Mouse (Mus musculus) stomach, embryonic 16.5 days (tissue): ENCODE data around the gene Gm867. TPM values are rescaled to one million over a fixed set of nuclear protein-coding genes. Genes with fewer than 3 reads are reported as not detected.

Experiments
- ATAC-seq: fragments of 200-750 bp; cut with Nextera tagmentation; 2 replicates; pipeline ENCODE4 v1.8.0; 2017; ENCODE audit warnings: moderate number of reproducible peaks, moderate TSS enrichment; ENCODE audit not compliant: insufficient read depth, low FRiP score
- H3K27ac ChIP-seq: fragments of 300-500 bp; sonication (generic); 2 replicates; pipeline ENCODE4 v1.5.1; 2014; ENCODE audit warnings: low read length
- H3K27me3 ChIP-seq: fragments of 300-500 bp; sonication (generic); 2 replicates; pipeline ENCODE4 v1.6.1; 2014; ENCODE audit warnings: low read length, control low read depth, mixed read lengths; ENCODE audit not compliant: control insufficient read depth, insufficient read depth
- H3K36me3 ChIP-seq: fragments of 300-500 bp; sonication (generic); 2 replicates; pipeline ENCODE4 v1.6.1; 2014; ENCODE audit warnings: low read length; ENCODE audit not compliant: control insufficient read depth, insufficient read depth
- H3K4me1 ChIP-seq: fragments of 300-500 bp; sonication (generic); 2 replicates; pipeline ENCODE4 v1.6.1; 2014; ENCODE audit warnings: low read length, control low read depth, mixed read lengths; ENCODE audit not compliant: control insufficient read depth, insufficient read depth
- H3K4me2 ChIP-seq: fragments of 300-500 bp; sonication (generic); 2 replicates; pipeline ENCODE4 v1.6.1; 2014; ENCODE audit warnings: low read depth, low read length, mixed read lengths
- H3K4me3 ChIP-seq: fragments of 300-500 bp; sonication (generic); replicated peaks from 2 replicates; pipeline ENCODE4 v1.5.1; 2014; ENCODE audit warnings: mild to moderate bottlenecking, low read length
- H3K9ac ChIP-seq: fragments of 300-500 bp; sonication (generic); 2 replicates; pipeline ENCODE4 v1.6.1; 2014; ENCODE audit warnings: low read length
- H3K9me3 ChIP-seq: fragments of 300-500 bp; sonication (generic); replicated peaks from 2 replicates; pipeline ENCODE4 v1.6.1; 2016; ENCODE audit warnings: low read length, control low read depth; ENCODE audit not compliant: control insufficient read depth
- WGBS: fragments of 180-500 bp; shearing (Covaris S2); extraction: QIAGEN DNeasy Blood & Tissue Kit; methylation state at CpG from one replicate; pipeline ENCODE4 v1.1.7; 2014; 5-methylcytosine and 5-hydroxymethylcytosine counted together
- polyA plus RNA-seq: library from polyadenylated mRNA; unstranded; fragments of >200 nt; fragmentation: Nextera tagmentation; extraction: Ambion mirVana; gene quantifications from 2 replicates; pipeline ENCODE4 v1.2.1, GENCODE M21; 2015

The Gm867 gene
- polyA plus RNA-seq, 1 experiment from 2014 or later, result 0.75 TPM

DNA sequence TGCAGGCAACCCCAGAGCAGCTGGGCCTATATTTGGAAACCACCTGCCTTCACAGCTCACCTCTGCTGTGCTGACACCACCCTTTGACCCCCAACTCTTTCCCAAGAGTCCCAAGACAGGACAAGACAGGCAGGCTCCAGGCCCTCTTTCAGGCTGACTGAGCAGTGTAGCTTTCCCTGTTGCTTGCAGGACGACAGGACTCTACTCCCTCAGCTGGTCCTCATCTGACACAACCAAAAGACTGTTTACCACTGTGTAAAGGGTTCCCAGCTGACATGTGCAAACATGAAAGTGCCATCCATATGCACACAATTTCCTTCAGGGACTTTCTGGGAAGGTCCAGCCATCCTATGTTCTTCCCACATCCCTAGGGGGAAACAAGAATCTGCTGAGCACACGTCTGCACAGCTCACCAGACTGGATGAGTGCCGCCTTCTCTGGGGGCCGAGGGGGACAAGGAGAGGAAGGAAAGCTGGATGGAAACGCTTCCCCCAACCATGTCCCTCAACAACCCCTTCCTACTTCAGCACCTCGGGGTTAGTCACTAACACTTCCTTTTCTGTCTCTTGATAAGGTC is 27.4 kb downstream of the Gm867 start:
- Histone ChIP-seq H3K4me2 (no peak overlapping the region), H3K27ac (no peak overlapping the region), H3K27me3 (no peaks in the 10 kb centered on the region), H3K9me3 (no peaks in the 10 kb centered on the region), H3K4me1 (no peaks in the 10 kb centered on the region), H3K36me3 (peaks cover 21% of the 10 kb centered on the region), H3K4me3 (no peak overlapping the region), H3K9ac (no peak overlapping the region)
- ATAC-seq, result no peak
- 61% methylated on average over 6 of the region's 6 CpGs for WGBS

DNA sequence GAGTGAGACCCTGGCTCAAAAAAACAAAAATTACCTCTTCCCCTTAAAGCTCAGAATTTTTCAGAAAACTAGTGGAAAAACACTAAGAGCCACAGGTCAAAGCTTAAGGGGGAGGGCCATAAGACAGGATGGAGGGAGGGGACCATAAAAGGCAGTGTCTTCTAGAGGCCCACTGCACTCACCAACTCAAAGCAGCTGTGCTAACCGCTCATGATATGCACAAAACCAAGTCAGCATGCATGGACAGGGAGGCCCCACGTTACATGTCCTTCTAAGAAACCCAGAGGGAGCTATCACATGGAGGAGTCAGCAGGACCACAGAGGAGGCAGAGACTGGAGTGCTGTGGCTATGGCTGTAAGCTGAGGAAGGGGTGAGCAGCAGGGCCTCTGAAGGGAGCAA is 29.8 kb downstream of the Gm867 start:
- H3K4me1 ChIP-seq, result no peaks in the 10 kb centered on the region
- no peaks in the 10 kb centered on the region for H3K27me3 ChIP-seq
- H3K4me2 ChIP-seq, result no peak overlapping the region
- H3K9me3 ChIP-seq, result no peaks in the 10 kb centered on the region
- H3K9ac ChIP-seq, result no peak overlapping the region
- peaks cover 18% of the 10 kb centered on the region for H3K36me3 ChIP-seq
- no peak for ATAC-seq
- 84% methylated on average over 2 of the region's 2 CpGs for WGBS
- no peak overlapping the region for H3K4me3 ChIP-seq
- no peak overlapping the region for H3K27ac ChIP-seq

DNA sequence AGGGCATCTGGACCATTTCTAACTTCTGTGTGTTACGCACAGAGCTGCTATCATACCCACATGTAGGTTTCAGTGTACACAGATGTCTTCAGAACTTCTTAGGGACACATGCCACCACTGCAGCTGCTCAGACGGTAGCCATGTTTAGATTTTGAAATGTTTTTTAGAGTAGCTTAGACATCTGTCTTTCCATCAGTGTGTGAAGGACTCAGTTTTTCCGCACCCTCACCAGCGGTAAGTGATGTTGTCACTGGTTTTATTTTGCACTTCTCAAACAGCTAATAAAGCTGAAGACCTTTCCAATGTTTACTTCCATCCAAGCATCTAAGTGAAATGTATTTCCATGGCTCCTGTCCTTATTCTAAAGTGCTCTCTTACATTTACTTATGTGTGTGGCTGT is 33.6 kb downstream of the Gm867 start:
- H3K4me3 ChIP-seq, result no peak overlapping the region
- WGBS, result 87% methylated on average over 4 of the region's 4 CpGs

DNA sequence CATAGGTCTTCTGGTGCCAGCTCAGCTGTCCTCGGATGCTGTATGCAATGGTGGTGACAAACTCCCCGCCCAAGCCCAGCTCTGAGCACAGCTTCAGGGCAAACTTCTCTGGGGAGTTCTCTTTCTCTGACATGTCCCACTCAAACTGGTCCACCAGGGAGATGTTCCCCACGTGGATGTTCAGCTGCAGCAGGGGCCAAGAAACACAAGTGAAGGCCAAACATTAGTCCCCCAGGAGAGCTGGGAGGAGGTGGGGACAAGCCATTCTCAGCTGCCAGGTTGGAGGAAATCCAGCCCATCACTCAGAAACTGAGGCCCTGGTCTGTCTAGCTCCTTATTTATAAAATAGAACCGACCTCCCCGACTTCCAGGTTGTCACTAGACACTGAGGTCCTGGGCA is 36.1 kb downstream of the Gm867 start:
- Histone ChIP-seq H3K9me3 (no peaks in the 10 kb centered on the region), H3K27me3 (no peaks in the 10 kb centered on the region), H3K36me3 (peaks cover 28% of the 10 kb centered on the region; the same call in 1 of the 2 replicates), H3K27ac (no peak overlapping the region), H3K9ac (no peak overlapping the region), H3K4me3 (no peak overlapping the region), H3K4me2 (no peak overlapping the region), H3K4me1 (no peaks in the 10 kb centered on the region)
- no peak for ATAC-seq
- WGBS, result 85% methylated on average over 5 of the region's 5 CpGs

More for the DNA sequence above, 33.6 kb downstream of the Gm867 start:
- H3K9ac ChIP-seq, result no peak overlapping the region
- no peak for ATAC-seq
- H3K9me3 ChIP-seq, result no peaks in the 10 kb centered on the region
- no peaks in the 10 kb centered on the region for H3K4me1 ChIP-seq
- H3K4me2 ChIP-seq, result no peak overlapping the region
- H3K27ac ChIP-seq, result no peak overlapping the region
- H3K27me3 ChIP-seq, result no peaks in the 10 kb centered on the region
- peaks cover 36% of the 10 kb centered on the region for H3K36me3 ChIP-seq

DNA sequence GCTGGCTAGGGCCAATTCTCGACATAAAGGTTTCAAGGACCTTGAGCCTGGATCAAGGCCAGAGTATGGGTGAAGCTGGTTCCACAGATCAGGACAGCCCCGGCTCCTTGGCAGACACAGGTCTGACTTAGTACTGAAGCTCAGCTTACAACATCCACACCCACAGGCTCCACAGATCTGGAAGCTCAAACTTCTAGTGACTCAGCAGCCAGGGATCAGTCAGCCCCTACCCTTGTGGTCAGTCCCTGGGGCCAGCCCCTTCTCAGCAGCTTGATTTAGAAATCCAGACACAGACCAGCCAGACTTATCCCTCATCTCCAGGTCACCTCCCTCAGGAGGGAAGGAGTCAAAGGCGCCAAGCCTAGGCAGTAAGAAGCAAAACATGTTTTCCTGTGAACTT is 41.6 kb downstream of the Gm867 start:
- 45% methylated on average over 3 of the region's 3 CpGs for WGBS
- no peak overlapping the region for H3K4me2 ChIP-seq
- ATAC-seq, result no peak; the same call in 1 of the 2 replicates
- H3K27me3 ChIP-seq, result no peaks in the 10 kb centered on the region
- H3K4me3 ChIP-seq, result no peak overlapping the region
- H3K4me1 ChIP-seq, result peaks cover 9% of the 10 kb centered on the region
- no peaks in the 10 kb centered on the region for H3K9me3 ChIP-seq
- H3K9ac ChIP-seq, result no peak overlapping the region
- H3K27ac ChIP-seq, result peak overlapping the region; percentile 26; the same call in 1 of the 2 replicates
- peaks cover 25% of the 10 kb centered on the region for H3K36me3 ChIP-seq

GRCm38 (mm10) chr10:75898039-75898564 is 42.4 kb downstream of the Gm867 start:
- H3K9ac ChIP-seq, result no peak overlapping the region; the same call in 1 of the 2 replicates
- H3K4me2 ChIP-seq, result no peak overlapping the region
- H3K36me3 ChIP-seq, result peaks cover 24% of the 10 kb centered on the region
- H3K9me3 ChIP-seq, result no peaks in the 10 kb centered on the region
- H3K27ac ChIP-seq, result peak overlapping the region; percentile 26; the same call in 1 of the 2 replicates
- 75% methylated on average over 6 of the region's 6 CpGs for WGBS
- no peak for ATAC-seq
- peaks cover 15% of the 10 kb centered on the region for H3K4me1 ChIP-seq
- H3K4me3 ChIP-seq, result no peak overlapping the region
- no peaks in the 10 kb centered on the region for H3K27me3 ChIP-seq

GRCm38 (mm10) chr10:75897373-75897772 is 43.1 kb downstream of the Gm867 start:
- no peak overlapping the region for H3K4me3 ChIP-seq
- no peaks in the 10 kb centered on the region for H3K27me3 ChIP-seq
- peaks cover 15% of the 10 kb centered on the region for H3K4me1 ChIP-seq
- H3K27ac ChIP-seq, result no peak overlapping the region
- H3K36me3 ChIP-seq, result peaks cover 17% of the 10 kb centered on the region
- no peak overlapping the region for H3K9ac ChIP-seq
- no peak for ATAC-seq
- no peak overlapping the region for H3K4me2 ChIP-seq
- H3K9me3 ChIP-seq, result no peaks in the 10 kb centered on the region
- 37% methylated on average over 6 of the region's 6 CpGs for WGBS

DNA sequence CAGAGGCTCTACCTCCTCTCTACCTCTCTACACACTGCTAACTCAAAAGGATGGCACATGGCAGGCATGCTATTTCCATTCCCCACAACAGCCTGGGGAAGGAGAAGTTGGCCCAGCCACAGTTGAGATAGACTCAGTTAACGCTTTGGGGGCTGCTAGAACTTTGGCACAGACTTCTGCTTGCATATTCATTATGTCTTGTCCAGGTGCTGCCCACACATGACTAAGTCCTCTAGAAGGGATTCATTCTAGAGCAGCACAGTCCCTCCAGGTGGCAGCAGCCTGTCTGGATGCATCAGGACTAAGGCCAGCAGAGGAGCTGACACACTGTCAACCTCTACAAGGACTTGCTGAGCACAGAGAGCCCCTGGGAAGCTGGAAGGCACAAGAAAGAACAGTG is 44.3 kb downstream of the Gm867 start:
- Histone ChIP-seq H3K27me3 (no peaks in the 10 kb centered on the region), H3K36me3 (peaks cover 9% of the 10 kb centered on the region), H3K4me3 (no peak overlapping the region), H3K27ac (no peak overlapping the region), H3K4me1 (peaks cover 15% of the 10 kb centered on the region), H3K4me2 (no peak overlapping the region), H3K9me3 (no peaks in the 10 kb centered on the region), H3K9ac (no peak overlapping the region)
- 86% methylated on average over 1 of the region's 1 CpGs for WGBS
- ATAC-seq, result no peak

- H3K9ac ChIP-seq, result no peak overlapping the region
- ATAC-seq, result no peak
- peaks cover 9% of the 10 kb centered on the region for H3K36me3 ChIP-seq
- no peaks in the 10 kb centered on the region for H3K27me3 ChIP-seq
- no peaks in the 10 kb centered on the region for H3K9me3 ChIP-seq
- WGBS, result 92% methylated on average over 5 of the region's 5 CpGs
- peaks cover 15% of the 10 kb centered on the region for H3K4me1 ChIP-seq
- no peak overlapping the region for H3K4me2 ChIP-seq
- no peak overlapping the region for H3K4me3 ChIP-seq
- no peak overlapping the region for H3K27ac ChIP-seq
Observed at GRCm38 (mm10) chr10:75895730-75896129, 44.7 kb downstream of the Gm867 start.
